Mouse (Mus musculus): ENCODE measurements around the gene Olfr338. TPM values are rescaled to one million over a fixed set of nuclear protein-coding genes. Genes with fewer than 3 reads are reported as not detected.

The Olfr338 gene
- 0.05 TPM for polyA plus RNA-seq (2017; shearing (Covaris generic))

GRCm38 (mm10) chr2:36373219-36373618 lies at the start of gene Olfr338:
Gene Olfr338 (plus strand): TSS chr2:36373519.

GRCm38 (mm10) chr2:36418647-36419046 lies 45.3 kb downstream of the Olfr338 start, which contains the start of gene Olfr339:
Gene Olfr339 (plus strand): TSS chr2:36418947.

Other genes with a start within 250 kb of the Olfr338 start
- gene Mrrf, start 237.1 kb upstream of the Olfr338 start, polyA plus RNA-seq (2017; shearing (Covaris generic)) = 15.0 TPM
- gene Rbm18, start 236.7 kb upstream of the Olfr338 start, polyA plus RNA-seq (2017; shearing (Covaris generic)) = 69.1 TPM
- gene Ptgs1, start 143.1 kb upstream of the Olfr338 start, polyA plus RNA-seq (2017; shearing (Covaris generic)) = 3.4 TPM
- not detected for gene Olfr339, start 45.4 kb downstream of the Olfr338 start, polyA plus RNA-seq (2017; shearing (Covaris generic))
- not detected for gene Olfr340, start 79.1 kb downstream of the Olfr338 start, polyA plus RNA-seq (2017; shearing (Covaris generic))
- gene Olfr341, start 108.9 kb downstream of the Olfr338 start, polyA plus RNA-seq (2017; shearing (Covaris generic)) = not detected
- not detected for gene Olfr342, start 151.5 kb downstream of the Olfr338 start, polyA plus RNA-seq (2017; shearing (Covaris generic))
- not detected for gene Olfr344, start 193.1 kb downstream of the Olfr338 start, polyA plus RNA-seq (2017; shearing (Covaris generic))